Mouse (Mus musculus): ENCODE measurements around the gene Smad6.

GRCm38 (mm10) chr9:64029908-64030631 lies 8.2 kb upstream of the Smad6 start:
- no peak for TF ChIP-seq MAFK (IDR thresholded peaks at IDR 0.05; ENCODE audit: insufficient read depth, low read depth, low read length)
- no peak for TF ChIP-seq ZC3H11A (IDR thresholded peaks at IDR 0.05; ENCODE audit: borderline replicate concordance, low read depth, low read length)
- no peak for TF ChIP-seq ZNF384 (IDR thresholded peaks at IDR 0.05; ENCODE audit: low read depth, low read length)

Measured in ES-E14 (cell line).